Mouse (Mus musculus): ENCODE data around the gene Hoxd8. TPM values are rescaled to one million over a fixed set of nuclear protein-coding genes. Genes with fewer than 3 reads are reported as not detected.

Hoxd8 gene
- polyA plus RNA-seq, 1 experiment from 2014 or later: 3.7 TPM

DNA sequence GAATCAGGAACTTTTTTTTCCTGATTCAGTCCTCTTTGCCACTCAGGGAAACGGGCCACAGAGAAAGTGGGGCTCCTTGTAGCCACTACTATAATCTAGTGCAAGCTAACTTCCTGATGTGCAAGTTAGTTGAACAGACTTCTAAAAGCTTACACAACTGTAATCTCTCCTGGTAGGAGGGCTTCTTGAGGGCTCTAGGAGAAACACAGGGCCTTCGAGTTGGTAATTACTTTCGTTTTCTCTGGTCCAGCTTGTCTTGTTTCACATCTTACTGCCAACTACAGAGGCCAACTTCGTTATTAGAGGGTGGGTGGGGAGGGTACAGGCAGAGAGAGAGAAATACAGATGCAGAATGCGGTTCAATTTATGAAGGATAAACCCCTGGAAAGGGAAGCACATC lies 32.6 kb upstream of the Hoxd8 start:
- Histone ChIP-seq H3K9me3 (no peaks in the 10 kb centered on the region), H3K4me2 (no peak overlapping the region), H3K4me3 (no peak overlapping the region), H3K27ac (no peak overlapping the region), H3K36me3 (no peaks in the 10 kb centered on the region), H3K4me1 (peaks cover 21% of the 10 kb centered on the region), H3K27me3 (peaks cover 99% of the 10 kb centered on the region), H3K9ac (no peak overlapping the region)
- 5% methylated on average over 5 of the region's 5 CpGs for WGBS
- ATAC-seq (ENCODE audit: insufficient number of reproducible peaks, insufficient read depth, low FRiP score, low TSS enrichment, low read depth): no peak

DNA sequence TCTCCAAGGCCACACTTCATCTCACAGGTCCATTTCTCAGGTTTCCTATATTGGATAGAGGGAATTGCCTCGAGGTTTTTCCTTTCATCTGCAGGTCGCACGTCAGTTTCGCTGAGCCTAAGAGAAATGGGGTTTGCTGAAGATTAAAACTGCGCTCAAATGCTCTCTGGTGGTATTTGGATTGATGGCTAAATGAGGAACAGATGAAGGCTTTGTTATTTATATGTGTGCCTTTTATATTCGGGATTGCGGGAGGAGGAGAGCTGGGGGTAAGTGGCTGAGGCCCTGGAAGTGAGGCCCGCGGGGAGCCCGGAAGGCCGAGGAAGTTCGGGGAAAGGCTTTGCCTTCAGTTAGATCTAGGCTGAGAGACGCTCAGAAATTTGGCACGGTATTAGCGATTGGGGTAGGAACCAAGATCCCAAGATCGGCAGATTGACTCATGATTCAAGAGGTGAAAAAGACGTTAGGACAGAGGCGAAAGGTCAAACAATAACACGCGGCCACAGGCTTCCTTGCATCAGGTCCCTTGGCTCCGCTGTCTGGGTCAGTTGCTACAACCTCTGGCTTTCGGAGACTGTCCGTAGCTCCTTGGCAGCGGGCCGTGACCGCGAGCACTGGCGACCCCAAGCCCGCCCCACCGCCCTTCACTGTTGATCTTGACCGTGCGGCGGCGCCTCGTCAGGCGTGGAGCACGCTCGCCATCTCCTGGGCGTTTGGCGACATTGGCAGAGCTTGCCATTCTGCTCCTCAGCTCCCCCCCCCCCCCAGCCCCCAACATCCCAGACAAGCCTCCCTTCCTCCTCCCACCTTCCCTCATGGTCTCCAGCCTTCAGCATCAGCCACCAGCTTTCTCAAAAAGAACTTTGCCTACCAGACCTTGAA lies 31.7 kb upstream of the Hoxd8 start:
- Histone ChIP-seq H3K9me3 (no peaks in the 10 kb centered on the region), H3K27ac (no peak overlapping the region), H3K4me3 (peak overlapping the region; percentile 38), H3K36me3 (no peaks in the 10 kb centered on the region), H3K9ac (no peak overlapping the region), H3K4me2 (peak overlapping the region; percentile 63), H3K27me3 (peaks cover 99% of the 10 kb centered on the region), H3K4me1 (peaks cover 19% of the 10 kb centered on the region)
- 1% methylated on average over 39 of the region's 40 CpGs for WGBS
- ATAC-seq (ENCODE audit: insufficient number of reproducible peaks, insufficient read depth, low FRiP score, low TSS enrichment, low read depth): peak; percentile 53; the same call in 1 of the 2 replicates

DNA sequence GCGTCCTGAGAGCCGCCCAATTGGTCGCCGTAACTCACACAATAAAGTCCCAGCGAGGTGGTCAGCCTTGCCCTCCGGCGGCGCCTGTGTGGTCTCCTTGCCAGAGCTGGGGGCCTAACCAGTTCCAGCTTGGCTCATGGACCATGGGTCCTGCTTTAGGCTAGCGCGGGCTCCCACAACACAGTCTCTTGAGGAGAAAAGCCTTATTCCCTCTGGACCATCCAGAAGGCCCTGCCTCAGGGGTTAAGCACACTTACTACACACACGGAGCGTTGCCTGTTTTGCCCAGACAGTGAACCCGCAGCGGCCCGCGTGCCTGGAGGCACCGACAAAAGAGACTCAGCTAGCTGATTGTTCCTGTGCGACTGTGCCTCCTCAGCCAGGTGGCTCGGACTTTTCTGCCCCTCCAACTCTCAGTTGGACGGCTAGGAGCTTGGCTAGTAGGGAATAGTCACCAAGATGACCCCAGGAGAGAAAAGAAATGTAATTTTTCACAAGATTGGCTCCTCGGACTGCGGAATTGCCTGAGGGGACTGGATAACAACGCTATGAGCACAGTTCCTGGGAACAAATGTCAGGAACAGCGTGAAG lies 30.5 kb upstream of the Hoxd8 start:
- 0 out of 2 replicates have a peak, but pooled peaks cover 9% of the 10 kb centered on the region for H3K4me1 ChIP-seq
- under 1% methylated on average over 24 of the region's 24 CpGs for WGBS
- H3K27me3 ChIP-seq: peaks cover 99% of the 10 kb centered on the region
- H3K4me3 ChIP-seq: no peak overlapping the region
- H3K9ac ChIP-seq: no peak overlapping the region
- H3K4me2 ChIP-seq: no peak overlapping the region
- H3K9me3 ChIP-seq: no peaks in the 10 kb centered on the region
- H3K36me3 ChIP-seq: no peaks in the 10 kb centered on the region
- ATAC-seq (ENCODE audit: insufficient number of reproducible peaks, insufficient read depth, low FRiP score, low TSS enrichment, low read depth): no peak
- H3K27ac ChIP-seq: no peak overlapping the region

DNA sequence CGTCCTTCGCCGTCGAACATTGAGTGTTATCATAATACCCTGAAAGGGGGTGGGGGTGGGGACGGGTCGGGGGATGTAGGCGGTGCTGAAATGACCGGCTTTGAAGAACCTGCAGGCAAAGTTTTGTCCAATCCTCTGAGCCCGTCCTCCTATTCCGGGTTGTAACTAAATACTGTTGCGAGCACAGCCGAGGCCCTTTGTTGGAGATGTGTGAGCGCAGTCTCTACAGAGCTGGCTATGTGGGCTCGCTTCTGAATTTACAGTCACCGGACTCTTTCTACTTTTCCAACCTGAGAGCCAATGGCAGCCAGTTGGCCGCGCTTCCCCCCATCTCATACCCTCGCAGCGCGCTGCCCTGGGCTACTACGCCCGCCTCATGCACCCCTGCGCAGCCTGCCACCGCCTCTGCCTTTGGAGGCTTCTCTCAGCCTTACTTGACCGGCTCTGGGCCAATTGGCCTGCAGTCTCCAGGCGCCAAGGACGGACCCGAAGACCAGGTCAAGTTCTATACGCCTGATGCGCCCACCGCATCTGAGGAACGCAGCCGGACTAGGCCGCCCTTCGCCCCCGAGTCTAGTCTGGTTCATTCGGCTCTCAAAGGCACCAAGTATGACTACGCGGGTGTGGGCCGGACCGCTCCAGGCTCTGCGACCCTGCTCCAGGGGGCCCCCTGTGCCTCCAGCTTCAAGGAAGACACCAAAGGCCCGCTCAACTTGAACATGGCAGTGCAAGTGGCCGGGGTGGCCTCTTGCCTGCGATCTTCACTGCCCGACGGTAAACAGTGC lies 29.3 kb upstream of the Hoxd8 start, which contains the start of gene Hoxd12:
Gene Hoxd12, plus strand, starts transcription at position 133 of the 785 bp plus-strand sequence.
- Histone ChIP-seq H3K9ac (no peak within 1 kb of the TSS), H3K4me2 (no peak within 1 kb of the TSS), H3K4me3 (no peak within 1 kb of the TSS), H3K4me1 (0 out of 2 replicates have a peak, but pooled peaks cover 15% of the 10 kb centered on the region), H3K9me3 (no peaks in the 10 kb centered on the region), H3K27ac (no peak within 1 kb of the TSS), H3K36me3 (no peaks in the 10 kb centered on the region), H3K27me3 (peaks cover 99% of the 10 kb centered on the region)
- ATAC-seq (ENCODE audit: insufficient number of reproducible peaks, insufficient read depth, low FRiP score, low TSS enrichment, low read depth): no peak
- 1% methylated on average over 47 of the region's 47 CpGs for WGBS

DNA sequence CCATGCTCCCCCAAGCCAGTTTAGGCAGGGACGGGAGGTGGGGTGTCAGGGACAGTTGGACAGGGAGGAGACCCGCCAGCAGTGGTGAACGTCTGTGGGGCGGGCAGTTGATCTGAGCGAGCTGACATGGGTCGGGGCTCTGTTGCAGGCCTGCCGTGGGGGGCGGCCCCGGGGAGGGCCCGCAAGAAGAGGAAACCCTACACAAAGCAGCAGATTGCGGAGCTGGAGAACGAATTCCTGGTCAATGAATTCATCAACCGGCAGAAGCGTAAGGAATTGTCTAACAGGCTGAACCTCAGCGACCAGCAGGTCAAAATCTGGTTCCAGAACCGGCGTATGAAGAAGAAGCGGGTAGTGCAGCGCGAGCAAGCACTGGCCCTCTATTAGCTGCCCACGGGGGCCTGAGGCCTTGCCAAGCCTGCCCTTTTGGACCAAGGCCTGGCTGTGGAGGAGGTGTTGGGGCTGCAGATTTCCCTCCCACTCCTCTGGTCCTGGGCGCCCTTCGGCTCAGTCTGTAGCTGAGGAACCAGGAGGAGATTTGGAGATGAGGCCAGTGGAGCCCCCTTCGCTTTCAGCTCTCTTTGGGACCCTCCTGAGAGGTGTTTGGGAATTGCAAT lies 28.6 kb upstream of the Hoxd8 start:
- Histone ChIP-seq H3K9ac (no peak overlapping the region), H3K4me2 (no peak overlapping the region)
- ATAC-seq (ENCODE audit: insufficient number of reproducible peaks, insufficient read depth, low FRiP score, low TSS enrichment, low read depth): peak; percentile 38; the same call in 1 of the 2 replicates

DNA sequence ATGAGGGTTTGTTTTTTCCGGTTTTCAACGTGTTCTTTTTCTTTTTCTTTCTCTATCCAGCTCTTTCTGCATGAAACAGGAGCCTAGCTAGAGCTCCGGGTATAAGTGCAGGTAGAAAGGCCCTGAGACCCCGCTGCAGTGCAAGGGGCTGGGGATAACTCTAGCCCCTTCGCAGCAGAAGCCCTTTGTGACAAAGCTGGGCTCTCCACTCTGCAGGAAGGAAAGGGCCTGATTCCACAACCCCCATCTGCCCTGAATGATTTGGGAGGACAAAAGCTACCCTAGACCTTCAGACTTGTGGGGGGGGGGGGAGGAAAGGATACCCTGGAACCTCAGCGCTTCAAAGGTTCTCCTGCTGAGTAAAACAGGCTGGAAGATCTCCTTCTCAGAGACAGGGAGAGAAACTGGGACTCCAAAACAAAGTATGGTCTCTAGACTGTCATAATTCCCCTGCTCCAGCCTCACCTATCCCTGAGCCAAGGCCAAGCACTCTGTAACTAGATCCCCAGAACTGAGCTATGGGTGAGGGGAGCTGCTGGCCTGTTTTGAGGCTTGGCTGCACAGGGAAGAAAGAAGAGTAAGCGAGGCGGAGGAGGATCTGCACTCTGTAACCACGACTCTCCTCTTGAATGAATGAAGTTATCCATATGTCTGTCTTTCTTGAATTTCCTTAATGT lies 27.9 kb upstream of the Hoxd8 start:
- ATAC-seq (ENCODE audit: insufficient number of reproducible peaks, insufficient read depth, low FRiP score, low TSS enrichment, low read depth): no peak
- Histone ChIP-seq H3K9ac (no peak overlapping the region), H3K4me2 (no peak overlapping the region), H3K27me3 (peaks cover 100% of the 10 kb centered on the region), H3K27ac (no peak overlapping the region), H3K9me3 (no peaks in the 10 kb centered on the region), H3K4me1 (peaks cover 15% of the 10 kb centered on the region; the same call in 1 of the 2 replicates), H3K36me3 (no peaks in the 10 kb centered on the region), H3K4me3 (no peak overlapping the region)
- 5% methylated on average over 9 of the region's 9 CpGs for WGBS

More for the DNA sequence above, 28.6 kb upstream of the Hoxd8 start:
- Histone ChIP-seq H3K4me3 (no peak overlapping the region), H3K9me3 (no peaks in the 10 kb centered on the region), H3K36me3 (no peaks in the 10 kb centered on the region), H3K4me1 (0 out of 2 replicates have a peak, but pooled peaks cover 15% of the 10 kb centered on the region), H3K27ac (no peak overlapping the region), H3K27me3 (peaks cover 100% of the 10 kb centered on the region)
- 5% methylated on average over 24 of the region's 24 CpGs for WGBS

DNA sequence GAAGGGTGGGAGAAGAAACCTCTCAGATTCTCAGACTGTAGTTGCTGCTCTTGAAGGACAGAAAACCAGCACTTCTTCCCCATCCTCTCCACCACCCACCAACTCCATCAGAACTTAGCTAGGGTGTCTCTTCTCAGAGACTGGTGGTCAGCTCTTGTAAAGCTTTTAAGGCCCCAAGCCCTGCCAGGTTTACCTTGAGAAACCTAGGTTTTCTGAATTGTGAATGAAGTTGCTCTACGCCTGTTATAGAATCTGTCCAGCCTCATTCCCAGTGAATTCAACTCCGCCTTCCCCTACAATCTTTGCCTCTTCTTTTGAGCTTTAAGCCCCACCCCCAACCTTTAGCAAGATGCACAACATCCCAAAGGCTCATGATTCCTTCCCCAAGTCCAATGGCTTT lies 27.3 kb upstream of the Hoxd8 start:
- Histone ChIP-seq H3K4me3 (no peak overlapping the region), H3K27me3 (peaks cover 100% of the 10 kb centered on the region), H3K9me3 (no peaks in the 10 kb centered on the region), H3K36me3 (no peaks in the 10 kb centered on the region), H3K27ac (no peak overlapping the region), H3K4me1 (peaks cover 21% of the 10 kb centered on the region), H3K9ac (no peak overlapping the region), H3K4me2 (no peak overlapping the region)
- WGBS: 5% methylated on average over 2 of the region's 2 CpGs
- ATAC-seq (ENCODE audit: insufficient number of reproducible peaks, insufficient read depth, low FRiP score, low TSS enrichment, low read depth): no peak

DNA sequence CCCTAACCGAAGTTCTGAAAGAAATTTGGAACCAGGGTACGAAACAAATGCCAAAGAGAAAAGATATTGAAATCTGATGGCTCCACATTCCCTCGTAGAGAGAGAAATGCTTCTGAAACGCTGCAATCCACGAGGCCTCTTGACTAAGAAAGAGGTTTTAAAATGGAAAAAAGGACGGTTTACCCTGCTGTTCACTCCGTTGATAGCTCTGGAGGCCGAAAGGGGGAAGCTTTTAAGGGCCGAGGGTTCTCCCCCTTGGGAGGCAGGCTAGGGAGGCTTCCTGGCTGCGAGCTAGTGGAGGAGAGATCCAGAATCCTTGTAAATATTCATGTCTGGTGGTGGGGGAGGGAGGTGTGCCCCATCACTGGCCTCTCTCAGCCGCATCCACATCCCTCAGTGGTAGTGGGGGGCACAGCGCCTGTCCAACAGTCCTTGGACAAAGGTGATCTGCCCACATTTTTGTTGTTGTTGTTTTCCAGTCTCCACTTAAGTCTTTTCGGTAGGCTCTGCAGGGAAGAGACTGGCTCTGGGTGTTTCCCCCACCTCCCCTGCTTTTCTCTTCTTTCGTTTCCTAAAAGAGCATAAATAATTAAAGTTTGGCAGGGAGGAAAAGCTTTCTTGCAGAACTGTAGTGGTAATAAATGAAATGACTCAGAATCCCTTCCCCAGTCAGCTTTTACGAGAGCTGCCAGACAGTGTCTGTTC lies 25.4 kb upstream of the Hoxd8 start, which contains the start of gene Hoxd11:
Gene Hoxd11, plus strand, starts transcription at position 667 of the 705 bp plus-strand sequence.
- no peaks in the 10 kb centered on the region for H3K9me3 ChIP-seq
- WGBS: 2% methylated on average over 15 of the region's 15 CpGs
- peaks cover 100% of the 10 kb centered on the region for H3K27me3 ChIP-seq
- H3K27ac ChIP-seq: no peak within 1 kb of the TSS
- H3K4me2 ChIP-seq: 0 out of 2 replicates have a peak within 1 kb of the TSS, but pooled peaks have one; percentile 7
- H3K4me3 ChIP-seq: peak within 1 kb of the TSS; percentile 8; the same call in 1 of the 2 replicates
- H3K9ac ChIP-seq: no peak within 1 kb of the TSS
- peaks cover 25% of the 10 kb centered on the region for H3K4me1 ChIP-seq
- no peak for ATAC-seq (ENCODE audit: insufficient number of reproducible peaks, insufficient read depth, low FRiP score, low TSS enrichment, low read depth)
- H3K36me3 ChIP-seq: no peaks in the 10 kb centered on the region

DNA sequence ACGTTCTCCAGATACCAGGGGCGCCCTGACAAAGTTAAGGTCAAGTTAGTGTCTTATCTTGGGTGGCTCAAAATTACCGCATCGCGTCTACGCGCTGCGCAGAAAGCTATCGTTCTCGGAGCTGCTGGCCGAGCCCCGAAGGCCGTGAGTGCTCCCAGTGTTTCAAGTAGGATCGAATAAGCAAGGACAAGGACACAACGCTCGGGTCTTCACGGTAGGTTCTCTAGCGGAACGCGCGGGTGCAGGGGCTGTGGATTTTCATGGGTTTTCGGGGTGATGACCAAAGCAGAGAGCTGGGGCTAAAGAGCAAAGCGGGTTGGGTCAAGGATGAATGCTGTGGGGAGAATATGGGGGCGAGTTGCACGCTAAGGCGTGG lies 24.8 kb upstream of the Hoxd8 start:
- H3K9ac ChIP-seq: no peak overlapping the region
- ATAC-seq (ENCODE audit: insufficient number of reproducible peaks, insufficient read depth, low FRiP score, low TSS enrichment, low read depth): no peak
- H3K27me3 ChIP-seq: peaks cover 100% of the 10 kb centered on the region
- H3K4me2 ChIP-seq: 0 out of 2 replicates have a peak overlapping the region, but pooled peaks have one; percentile 7
- H3K27ac ChIP-seq: no peak overlapping the region
- H3K4me1 ChIP-seq: peaks cover 25% of the 10 kb centered on the region
- H3K9me3 ChIP-seq: no peaks in the 10 kb centered on the region
- under 1% methylated on average over 26 of the region's 26 CpGs for WGBS
- peak overlapping the region; percentile 8; the same call in 1 of the 2 replicates for H3K4me3 ChIP-seq
- no peaks in the 10 kb centered on the region for H3K36me3 ChIP-seq

DNA sequence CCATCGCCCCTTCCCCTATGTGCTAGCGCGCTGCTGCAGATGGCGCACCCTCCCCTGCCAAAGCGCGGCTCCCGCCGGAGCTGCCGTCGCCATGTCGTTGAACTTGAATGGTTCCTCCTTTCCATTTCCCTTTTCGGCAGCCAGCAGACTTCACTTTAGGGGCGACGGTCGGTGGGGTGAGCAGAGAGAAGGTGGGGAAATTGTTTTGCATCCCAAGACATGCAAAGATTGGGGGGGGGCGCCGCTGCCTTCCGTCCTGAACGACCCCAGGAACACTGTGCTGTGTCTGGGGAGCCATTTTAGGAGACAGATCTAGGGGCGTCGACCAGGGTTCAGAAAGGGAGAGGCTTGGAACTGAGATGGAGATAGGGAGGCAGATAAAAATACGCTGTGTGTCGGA lies 24.4 kb upstream of the Hoxd8 start:
- Histone ChIP-seq H3K36me3 (no peaks in the 10 kb centered on the region), H3K27ac (no peak overlapping the region), H3K9me3 (no peaks in the 10 kb centered on the region), H3K27me3 (peaks cover 100% of the 10 kb centered on the region), H3K4me1 (peaks cover 24% of the 10 kb centered on the region), H3K9ac (no peak overlapping the region), H3K4me2 (0 out of 2 replicates have a peak overlapping the region, but pooled peaks have one; percentile 7), H3K4me3 (peak overlapping the region; percentile 8; the same call in 1 of the 2 replicates)
- no peak for ATAC-seq (ENCODE audit: insufficient number of reproducible peaks, insufficient read depth, low FRiP score, low TSS enrichment, low read depth)
- 2% methylated on average over 23 of the region's 23 CpGs for WGBS
